Mouse (Mus musculus): ENCODE results near the gene Fcrla.

The Fcrla gene

DNA sequence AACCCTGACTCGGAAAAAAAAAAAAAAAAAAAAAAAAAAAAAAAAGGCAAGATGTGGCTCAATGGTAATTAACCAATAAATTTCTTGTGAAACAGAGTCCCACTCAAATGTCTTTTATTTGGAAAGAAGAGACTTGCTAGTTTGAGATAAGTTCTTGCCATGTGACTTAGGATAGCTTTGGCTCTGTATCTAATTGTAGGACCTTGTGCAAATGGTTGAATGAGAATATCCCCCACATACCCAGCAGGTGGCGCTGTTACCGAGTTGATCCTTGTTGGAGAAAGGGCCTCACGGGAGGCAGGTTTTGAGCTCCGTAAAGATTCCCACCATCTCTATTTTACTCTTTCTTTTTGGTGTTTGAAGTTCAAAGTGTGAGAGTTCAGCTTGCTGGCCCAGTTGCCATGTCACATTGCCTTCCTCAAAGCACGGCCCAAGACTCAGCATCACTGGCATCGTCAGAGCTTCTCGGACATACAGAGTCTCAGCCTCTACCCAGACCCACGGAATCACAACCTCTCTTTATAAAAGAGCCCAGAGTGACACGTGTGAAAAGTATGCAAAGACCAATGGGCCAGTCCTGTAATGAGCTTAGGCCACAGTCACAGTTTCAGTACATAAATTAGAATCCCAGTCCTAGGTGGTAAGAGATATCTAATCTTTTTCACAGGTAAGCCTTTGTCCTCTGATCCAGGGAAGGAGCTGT lies 25.7 kb downstream of the Fcrla start:
- no peak for TF ChIP-seq GATA4 (IDR thresholded peaks at IDR 0.05; ENCODE audit: insufficient replicate concordance, low read length)

DNA sequence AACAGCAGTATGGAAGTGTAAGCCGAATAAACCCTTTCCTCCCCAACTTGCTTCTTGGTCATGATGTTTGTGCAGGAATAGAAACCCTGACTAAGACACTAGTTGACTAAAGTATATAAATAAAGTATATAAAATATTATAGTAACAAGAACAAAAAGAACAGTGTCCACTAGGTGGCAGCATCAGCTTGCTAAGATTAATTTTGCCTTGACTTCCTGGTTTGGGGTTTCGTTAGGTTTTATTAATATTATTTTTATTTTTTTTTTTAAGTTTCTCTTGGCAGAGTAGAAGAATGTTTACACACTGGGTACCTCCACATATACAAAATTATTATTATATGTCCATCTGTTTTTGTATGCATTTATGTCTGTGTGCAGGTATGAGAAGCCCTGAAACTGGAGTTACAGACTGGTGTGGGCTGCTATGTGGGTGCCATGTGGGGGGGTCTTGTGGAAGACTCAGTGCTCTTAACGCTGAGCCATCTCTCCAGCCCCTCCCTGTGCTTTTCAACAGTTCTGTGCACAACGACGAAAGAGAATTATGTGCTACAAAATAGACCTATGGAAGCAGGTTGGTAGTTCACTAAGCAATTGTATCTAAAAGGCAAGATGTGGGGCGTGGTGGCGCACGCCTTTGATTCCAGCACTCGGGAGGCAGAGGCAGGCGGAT lies 26.4 kb downstream of the Fcrla start:
- no peak for TF ChIP-seq GATA4 (IDR thresholded peaks at IDR 0.05; ENCODE audit: insufficient replicate concordance, low read length)

DNA sequence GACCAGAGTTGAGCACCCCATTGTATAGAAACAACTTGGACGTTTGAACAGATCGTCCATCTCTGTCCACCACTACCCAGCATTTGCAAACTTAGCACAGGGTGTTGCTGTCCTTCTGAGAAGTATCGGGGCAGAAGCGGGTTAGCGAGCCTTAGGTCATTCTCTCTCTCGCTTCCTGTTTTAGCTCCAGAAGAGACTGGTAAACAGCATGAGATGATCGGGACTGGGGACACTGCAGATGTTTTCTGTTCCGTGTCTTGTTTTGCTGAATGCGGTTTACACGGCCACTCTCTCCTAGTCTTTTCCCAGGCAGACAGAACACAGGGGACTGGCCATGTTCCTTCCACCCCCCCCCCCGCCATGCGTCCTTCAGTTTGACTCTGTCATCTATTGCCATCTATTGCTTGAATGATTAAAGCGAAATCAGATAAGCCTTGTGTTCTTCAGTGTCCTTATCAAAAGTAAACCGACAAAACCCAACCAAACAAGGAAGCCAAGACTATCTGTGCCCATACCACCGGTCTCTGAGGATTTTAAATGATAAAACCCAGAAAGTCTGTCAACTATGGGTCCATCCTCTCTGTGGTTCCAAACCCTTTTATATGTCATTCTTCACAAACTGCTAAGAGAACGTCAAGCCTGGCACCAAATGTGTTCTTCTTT lies 28.8 kb downstream of the Fcrla start:
- TF ChIP-seq GATA4 (IDR thresholded peaks at IDR 0.05; ENCODE audit: insufficient replicate concordance, low read length), result no peak

DNA sequence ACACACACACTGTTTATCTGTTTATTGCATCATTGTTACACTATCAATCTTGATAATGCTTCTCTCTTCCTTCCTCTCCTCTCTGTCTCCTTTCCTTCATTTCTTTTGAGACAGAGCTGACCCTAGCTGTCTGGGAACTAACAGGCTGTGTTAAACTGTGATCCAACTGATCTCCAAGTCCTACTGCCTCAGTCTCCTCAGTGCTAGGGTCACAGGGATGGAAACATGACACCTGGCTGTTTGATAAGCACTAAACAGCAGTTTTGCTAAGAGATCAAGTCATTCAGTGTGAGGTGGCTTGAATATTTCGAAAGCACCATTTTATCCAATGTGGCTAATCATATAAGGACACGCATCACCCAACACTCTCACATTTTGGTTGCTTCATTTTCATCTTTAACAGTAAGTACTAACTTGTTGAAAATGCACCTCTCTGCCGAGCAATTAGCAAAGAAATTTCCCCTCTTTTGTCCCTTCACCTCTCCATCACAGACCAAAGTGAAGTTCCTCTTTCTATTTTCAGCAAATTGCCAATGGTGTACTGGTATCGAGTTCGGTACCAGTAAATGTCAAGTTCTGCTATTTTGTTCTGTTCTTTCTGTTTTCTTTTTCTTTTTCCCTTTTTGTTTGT lies 30.6 kb downstream of the Fcrla start:
- no peak for TF ChIP-seq GATA4 (IDR thresholded peaks at IDR 0.05; ENCODE audit: insufficient replicate concordance, low read length)

DNA sequence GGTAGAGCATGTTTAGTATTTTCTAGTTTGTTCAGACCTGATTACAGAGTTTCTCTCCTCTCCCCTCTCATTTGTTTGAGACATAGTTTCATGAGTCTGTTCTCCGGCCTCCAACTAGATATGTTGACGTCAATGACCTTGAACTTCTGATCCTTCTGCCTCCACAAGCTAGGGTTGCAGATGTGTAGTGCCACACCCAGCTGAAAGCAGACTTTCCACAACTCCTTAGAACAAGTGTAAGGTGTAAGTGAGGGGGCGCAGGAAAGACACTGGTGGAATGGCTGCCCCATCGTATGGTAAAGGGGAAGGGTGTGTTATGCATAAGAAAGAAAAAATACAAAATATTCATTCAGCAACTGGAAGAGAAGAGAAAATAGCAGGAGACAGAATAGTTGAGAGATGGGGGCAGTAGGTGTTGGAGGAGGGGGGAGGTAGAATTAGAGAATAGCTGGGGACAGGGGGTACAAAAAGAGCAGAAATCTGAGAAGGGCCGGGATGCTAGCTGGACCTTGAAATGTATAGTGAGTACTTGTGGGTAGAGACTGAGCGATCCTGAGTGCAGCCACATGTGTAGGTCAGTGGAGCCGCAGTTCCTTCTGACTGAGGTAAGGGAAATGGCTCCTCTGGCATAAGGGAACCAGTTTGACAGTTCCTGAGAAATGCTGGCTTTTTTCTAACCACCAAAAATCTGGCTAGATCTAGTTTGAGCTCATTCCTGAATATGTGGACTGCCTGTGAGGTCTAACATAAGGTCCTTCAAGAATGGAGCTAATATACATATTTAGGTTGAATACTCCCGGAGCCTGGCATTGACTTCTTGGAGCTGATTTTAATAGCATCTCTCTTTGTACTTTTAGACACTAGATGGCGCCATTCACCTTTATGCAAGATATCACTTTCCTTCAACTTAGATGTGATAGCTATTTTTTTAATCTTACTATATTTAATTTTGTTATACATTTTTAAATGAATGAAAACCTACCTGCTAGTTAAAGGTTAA lies 32.5 kb downstream of the Fcrla start:
- no peak for TF ChIP-seq GATA4 (IDR thresholded peaks at IDR 0.05; ENCODE audit: insufficient replicate concordance, low read length)

DNA sequence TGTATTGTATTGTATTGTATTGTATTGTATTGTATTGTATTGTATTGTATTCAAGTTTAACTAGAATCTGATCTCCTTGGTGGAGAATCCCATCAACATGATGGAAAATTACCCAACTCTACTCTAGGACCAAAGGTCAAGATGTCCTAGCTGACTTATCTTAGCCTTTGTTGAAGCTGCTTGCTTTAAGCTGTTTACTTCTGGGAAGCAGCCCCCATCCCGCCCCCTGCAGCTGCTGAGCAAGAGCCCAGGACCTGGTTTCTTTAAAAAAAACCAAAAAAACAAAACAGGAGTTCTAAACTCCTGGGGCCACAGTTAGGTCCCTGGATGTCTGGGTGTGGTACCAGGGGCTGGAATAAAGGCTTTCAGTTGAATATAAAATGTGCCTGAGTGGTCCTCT lies 35.1 kb downstream of the Fcrla start:
- TF ChIP-seq GATA4 (IDR thresholded peaks at IDR 0.05; ENCODE audit: insufficient replicate concordance, low read length), result no peak

- no peak for TF ChIP-seq GATA4 (IDR thresholded peaks at IDR 0.05; ENCODE audit: insufficient replicate concordance, low read length)
Observed at GRCm38 (mm10) chr1:170891646-170892045, 35.7 kb downstream of the Fcrla start.

- TF ChIP-seq GATA4 (IDR thresholded peaks at IDR 0.05; ENCODE audit: insufficient replicate concordance, low read length), result no peak
Observed at GRCm38 (mm10) chr1:170889310-170889709, 38.1 kb downstream of the Fcrla start.

- no peak for TF ChIP-seq GATA4 (IDR thresholded peaks at IDR 0.05; ENCODE audit: insufficient replicate concordance, low read length)
Observed at GRCm38 (mm10) chr1:170886044-170886458, 41.3 kb downstream of the Fcrla start.

- TF ChIP-seq GATA4 (IDR thresholded peaks at IDR 0.05; ENCODE audit: insufficient replicate concordance, low read length), result no peak
Observed at GRCm38 (mm10) chr1:170884978-170885561, 42.3 kb downstream of the Fcrla start, which contains the start of the genes Gm26620 and Dusp12. TSS of gene Gm26620 (plus strand) at chr1:170885065. TSS of gene Dusp12 (minus strand) at chr1:170885540.

DNA sequence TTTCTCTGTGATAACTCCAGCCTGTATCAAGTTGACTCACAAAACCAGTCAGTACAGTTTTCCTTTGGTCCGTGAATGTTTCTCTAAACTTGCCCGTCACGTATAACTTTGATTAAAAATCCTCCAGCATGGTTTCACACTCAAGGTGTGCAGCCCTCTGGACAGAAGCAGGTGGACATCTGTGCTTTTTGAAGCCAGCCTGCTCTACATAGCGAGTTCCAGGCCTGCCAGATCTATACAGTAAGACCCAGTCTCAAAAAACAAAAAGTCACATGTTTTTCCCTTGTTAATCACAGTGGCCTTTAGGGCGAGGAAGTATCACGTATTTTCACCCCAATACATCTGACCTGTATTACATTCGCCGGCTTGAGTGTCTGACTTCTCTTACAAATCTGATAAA lies 43.0 kb downstream of the Fcrla start:
- TF ChIP-seq GATA4 (IDR thresholded peaks at IDR 0.05; ENCODE audit: insufficient replicate concordance, low read length), result no peak

DNA sequence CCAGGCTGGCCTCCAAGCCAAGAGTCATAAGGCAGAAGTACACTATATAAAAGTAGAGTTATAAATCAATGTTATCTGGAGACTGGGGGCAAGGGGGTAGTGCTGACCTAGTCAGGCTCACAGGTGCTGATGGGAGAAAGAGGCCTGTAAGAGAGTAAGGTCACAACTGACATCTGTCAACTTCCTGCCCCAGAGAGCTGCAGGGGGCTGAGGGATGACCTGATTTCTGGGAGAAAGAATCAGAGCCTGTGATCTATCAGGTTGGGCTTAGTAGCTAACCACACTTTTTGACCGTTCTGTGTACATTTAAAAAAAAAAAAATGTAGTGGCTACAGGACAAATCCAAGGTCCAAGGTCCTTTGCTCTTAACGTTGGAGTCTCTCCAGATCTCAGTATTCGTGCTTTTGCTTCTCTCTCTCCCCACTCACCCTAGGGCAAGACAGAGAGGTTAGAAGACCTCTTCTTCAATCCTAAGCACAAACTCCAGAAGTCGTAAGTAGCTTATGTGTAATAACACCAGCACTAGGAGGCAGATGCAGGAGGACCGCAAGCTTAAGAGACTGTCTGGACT lies 44.4 kb downstream of the Fcrla start:
- no peak for TF ChIP-seq GATA4 (IDR thresholded peaks at IDR 0.05; ENCODE audit: insufficient replicate concordance, low read length)

GRCm38 (mm10) chr1:170876906-170877305 lies 50.5 kb downstream of the Fcrla start:
- no peak for TF ChIP-seq GATA4 (IDR thresholded peaks at IDR 0.05; ENCODE audit: insufficient replicate concordance, low read length)

- TF ChIP-seq GATA4 (IDR thresholded peaks at IDR 0.05; ENCODE audit: insufficient replicate concordance, low read length), result no peak
Observed at GRCm38 (mm10) chr1:170875676-170876075, 51.7 kb downstream of the Fcrla start.

All from liver, adult (tissue).